Mouse (Mus musculus): ENCODE results near the gene Prmt9.
A peak's percentile ranks its signal among the peaks of the same experiment; 100 is the strongest.

Gene Prmt9

GRCm38 (mm10) chr8:77549121-77549706 lies at the start of gene Prmt9:
Gene Prmt9 (plus strand): TSS chr8:77549397.
- DNase-seq (ENCODE audit: extremely low spot score, low spot score), result peak; percentile 89

DNA sequence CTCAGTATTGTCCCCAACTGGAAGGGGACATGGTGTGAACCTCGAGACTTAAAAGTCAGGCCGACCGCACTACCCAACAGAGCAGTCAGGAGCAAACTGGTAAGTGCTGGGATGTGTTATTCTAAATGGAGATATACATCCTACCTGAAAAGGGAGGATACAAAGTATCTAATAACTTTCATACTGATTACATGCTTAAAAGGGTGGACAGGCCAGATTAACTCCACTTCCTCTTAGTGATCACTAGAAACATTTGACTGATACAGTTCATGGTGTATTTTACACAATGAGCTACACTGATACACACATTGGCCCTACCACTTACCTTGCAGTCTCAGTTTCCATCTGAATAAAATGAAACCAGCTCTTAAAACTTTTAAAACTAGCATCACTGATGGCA lies 48.9 kb upstream of the Prmt9 start:
- no peak for DNase-seq (ENCODE audit: extremely low spot score, low spot score)

DNA sequence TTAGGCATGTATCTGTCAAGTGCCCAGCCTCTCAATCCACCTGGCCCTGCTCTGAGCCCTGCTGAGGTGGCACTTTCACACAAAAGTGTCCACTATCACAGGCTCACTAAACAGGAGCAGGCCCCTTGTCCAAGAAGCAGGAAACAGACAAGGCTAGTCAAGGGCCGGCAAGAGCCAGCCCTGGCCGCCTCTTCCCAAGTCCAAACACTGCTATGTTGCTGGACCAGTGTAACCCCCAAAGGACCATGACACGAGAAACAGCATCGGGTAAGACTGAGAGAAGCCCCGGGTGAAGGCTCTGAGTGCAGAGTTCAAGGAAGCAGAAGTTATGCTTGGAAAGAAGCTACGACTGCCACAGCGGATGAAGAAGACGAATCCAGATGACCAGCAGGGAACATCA lies 48.1 kb upstream of the Prmt9 start:
- no peak for DNase-seq (ENCODE audit: extremely low spot score, low spot score)

DNA sequence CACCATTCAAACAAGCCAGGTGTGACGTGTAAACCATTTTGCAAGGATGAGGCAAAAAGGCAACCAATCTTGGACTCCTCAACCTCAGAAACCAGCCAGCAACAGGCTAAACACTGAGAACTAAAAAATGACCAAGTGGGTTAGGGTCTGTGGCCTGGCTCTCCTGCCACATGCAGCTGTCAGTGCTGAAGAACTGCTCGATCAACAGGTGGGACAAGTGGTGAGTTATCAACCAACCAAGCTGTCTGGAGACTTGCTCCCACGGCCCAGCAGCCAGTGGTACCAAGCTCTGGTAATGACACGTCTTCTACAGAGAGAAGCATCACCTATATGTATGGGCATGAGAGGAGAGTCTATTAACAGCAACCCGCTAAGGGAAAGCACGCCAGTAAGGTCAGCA lies 46.6 kb upstream of the Prmt9 start:
- DNase-seq (ENCODE audit: extremely low spot score, low spot score), result no peak

DNA sequence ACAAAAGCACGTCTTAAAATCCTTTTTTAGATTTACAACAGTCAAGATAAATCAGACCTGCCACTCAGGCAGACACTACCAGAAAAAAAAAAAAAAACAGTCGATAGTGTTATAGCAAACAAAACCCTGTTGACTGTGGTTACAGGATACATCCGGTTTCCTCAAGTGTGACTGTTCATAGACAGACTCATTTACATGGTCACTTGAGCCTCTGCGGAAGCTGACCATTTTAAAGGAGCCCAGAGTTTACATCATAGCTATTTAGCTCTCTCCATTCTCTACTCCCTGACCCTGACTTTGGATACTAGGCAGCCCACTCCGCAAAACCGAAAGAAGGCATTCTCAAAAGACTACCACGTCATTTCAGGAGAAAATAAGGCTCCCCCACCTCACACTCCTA lies 42.7 kb upstream of the Prmt9 start:
- no peak for DNase-seq (ENCODE audit: extremely low spot score, low spot score)

GRCm38 (mm10) chr8:77507510-77508035 lies 41.6 kb upstream of the Prmt9 start:
- no peak for DNase-seq (ENCODE audit: extremely low spot score, low spot score)

- DNase-seq (ENCODE audit: extremely low spot score, low spot score), result no peak
Measured at GRCm38 (mm10) chr8:77509044-77509443, 40.2 kb upstream of the Prmt9 start.

DNA sequence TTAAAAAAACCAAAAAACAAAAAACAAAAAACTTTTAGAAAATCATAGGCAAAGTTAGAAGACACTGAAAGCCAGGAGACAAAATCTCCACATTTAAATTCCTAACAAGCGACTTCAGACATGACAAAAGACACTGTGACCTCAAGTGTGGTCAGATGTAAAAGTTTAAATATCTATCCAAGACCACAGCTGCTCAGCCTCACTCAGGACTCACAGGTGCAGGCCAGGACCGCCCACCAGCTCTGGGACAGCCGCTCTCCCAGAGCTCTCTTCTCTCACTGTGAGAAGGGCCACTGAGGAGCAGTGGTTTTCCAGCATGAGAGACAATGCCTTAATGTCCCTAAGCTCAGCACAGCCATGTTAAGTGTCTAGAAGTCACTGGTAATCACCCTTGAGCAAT lies 38.8 kb upstream of the Prmt9 start:
- no peak for DNase-seq (ENCODE audit: extremely low spot score, low spot score)

GRCm38 (mm10) chr8:77511750-77512493 lies 37.3 kb upstream of the Prmt9 start:
- no peak for DNase-seq (ENCODE audit: extremely low spot score, low spot score)

- DNase-seq (ENCODE audit: extremely low spot score, low spot score), result no peak
Measured at GRCm38 (mm10) chr8:77515201-77515600, 34.0 kb upstream of the Prmt9 start.

GRCm38 (mm10) chr8:77515786-77516185 lies 33.4 kb upstream of the Prmt9 start:
- no peak for DNase-seq (ENCODE audit: extremely low spot score, low spot score)

GRCm38 (mm10) chr8:77516845-77517244 lies 32.4 kb upstream of the Prmt9 start:
- peak; percentile 45 for DNase-seq (ENCODE audit: extremely low spot score, low spot score)

GRCm38 (mm10) chr8:77517301-77518200 lies 31.6 kb upstream of the Prmt9 start, which contains the start of gene Arhgap10:
Gene Arhgap10 (minus strand): TSS chr8:77517953.
- peak; percentile 87 for DNase-seq (ENCODE audit: extremely low spot score, low spot score)

DNA sequence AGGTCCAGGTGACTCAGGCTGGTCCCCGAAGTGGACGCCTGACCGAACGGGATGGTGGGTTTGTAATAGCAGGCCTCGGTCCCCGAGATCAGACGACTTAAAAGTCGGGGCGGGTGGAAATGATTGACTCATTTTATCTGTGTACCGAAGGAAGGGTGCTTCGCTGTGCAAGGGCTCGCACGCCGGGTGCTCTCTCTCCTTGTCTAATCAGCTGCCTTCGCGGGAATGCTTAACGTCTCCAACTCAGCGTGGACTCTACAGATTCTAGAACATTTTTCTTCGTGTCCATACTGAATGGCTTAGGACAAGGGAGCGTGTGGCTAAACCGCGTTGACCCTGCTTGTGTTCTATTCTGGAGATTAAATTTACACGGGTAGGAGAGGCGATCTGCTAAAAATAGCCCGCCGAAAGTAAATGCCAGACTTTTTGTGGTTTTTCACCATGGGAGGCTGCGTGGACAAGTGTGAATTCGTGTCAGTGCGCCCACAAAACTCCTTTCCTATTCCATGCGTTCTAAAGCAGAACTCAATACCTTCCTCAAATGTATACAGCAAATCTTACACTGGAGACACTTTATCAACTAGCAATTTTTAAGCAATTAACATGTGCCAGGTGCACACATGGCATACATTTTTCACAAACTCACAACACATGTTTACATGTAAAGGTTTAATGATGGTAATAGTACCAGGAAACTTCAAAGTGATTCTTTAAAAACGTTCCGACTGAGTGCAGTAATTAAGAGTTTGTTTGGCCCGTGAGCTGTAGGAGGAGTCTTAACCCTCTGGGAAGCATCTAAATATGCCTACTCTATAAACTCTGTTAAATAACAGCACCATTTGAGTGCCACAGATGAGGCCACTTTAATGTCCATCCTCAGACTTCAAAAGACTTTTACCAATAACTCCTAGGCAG lies 30.7 kb upstream of the Prmt9 start:
- DNase-seq (ENCODE audit: extremely low spot score, low spot score), result no peak

DNA sequence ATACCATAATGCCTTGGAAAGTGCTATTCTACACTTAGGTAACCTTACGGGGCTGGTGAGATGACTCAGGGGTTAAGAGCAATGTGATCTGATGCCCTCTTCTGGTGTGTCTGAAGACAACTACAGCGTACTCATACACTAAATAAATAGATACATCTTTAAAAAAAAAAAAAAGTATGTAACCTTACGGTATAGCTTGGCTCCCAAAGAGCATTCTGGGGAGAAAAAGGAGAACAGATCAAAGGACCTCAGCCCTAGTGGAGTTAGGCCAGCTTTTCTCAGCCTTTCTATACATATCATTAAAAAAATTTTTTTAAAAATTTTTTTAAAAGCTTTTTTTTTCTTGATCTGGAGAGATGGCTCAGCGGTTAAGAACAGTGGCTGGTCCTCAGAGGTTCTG lies 28.6 kb upstream of the Prmt9 start:
- DNase-seq (ENCODE audit: extremely low spot score, low spot score), result no peak

GRCm38 (mm10) chr8:77521028-77521785 lies 28.0 kb upstream of the Prmt9 start:
- no peak for DNase-seq (ENCODE audit: extremely low spot score, low spot score)

DNA sequence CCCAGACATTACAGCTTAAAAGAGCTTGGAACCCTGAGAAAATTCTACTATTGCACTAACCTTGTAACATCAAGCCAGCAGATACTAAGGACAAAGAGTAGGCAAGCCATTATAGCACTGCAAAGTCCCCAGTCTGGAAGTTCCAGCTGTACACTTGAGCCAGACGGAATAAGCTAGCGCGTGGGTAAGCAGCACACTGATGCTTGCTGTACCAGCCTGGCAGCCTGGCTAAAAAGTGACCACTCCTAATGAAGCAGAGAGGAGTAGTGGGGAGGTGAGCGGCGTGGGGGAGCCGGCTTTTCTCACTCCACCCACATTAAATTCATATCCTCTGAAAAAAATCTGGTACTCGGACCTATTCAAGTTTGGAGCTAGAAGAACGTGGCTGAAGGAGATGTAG lies 26.2 kb upstream of the Prmt9 start:
- no peak for DNase-seq (ENCODE audit: extremely low spot score, low spot score)

DNA sequence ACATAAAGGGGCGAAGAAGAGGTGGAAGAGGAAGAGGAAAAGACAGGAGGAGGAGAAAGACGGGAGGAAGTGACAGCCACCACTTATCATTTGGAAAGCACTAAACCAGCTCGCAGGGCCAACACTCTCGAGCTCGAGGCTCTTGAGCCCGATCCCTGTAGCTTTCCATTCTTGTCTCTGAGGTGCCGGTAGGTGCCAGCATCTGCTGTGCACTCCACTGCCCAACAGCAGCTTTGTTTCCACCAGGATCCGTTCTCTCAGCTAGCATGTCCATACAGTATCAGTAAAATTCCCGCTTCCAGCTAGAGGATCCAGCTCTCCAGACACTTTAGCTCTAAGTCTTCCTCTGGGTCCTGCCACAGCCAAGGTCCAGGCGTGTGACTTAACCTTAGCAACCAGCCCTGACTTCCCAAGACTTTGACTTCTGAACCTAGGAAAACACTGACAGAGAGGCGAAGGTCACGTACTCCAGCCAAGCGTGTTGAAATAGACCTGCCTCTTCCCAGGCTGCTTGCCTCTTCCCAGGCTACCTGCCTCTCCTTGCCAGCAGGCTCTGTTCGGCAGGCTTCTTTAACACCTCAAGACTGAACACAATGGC lies 25.1 kb upstream of the Prmt9 start:
- DNase-seq (ENCODE audit: extremely low spot score, low spot score), result no peak

- no peak for DNase-seq (ENCODE audit: extremely low spot score, low spot score)
Measured at GRCm38 (mm10) chr8:77524906-77525305, 24.3 kb upstream of the Prmt9 start.

DNA sequence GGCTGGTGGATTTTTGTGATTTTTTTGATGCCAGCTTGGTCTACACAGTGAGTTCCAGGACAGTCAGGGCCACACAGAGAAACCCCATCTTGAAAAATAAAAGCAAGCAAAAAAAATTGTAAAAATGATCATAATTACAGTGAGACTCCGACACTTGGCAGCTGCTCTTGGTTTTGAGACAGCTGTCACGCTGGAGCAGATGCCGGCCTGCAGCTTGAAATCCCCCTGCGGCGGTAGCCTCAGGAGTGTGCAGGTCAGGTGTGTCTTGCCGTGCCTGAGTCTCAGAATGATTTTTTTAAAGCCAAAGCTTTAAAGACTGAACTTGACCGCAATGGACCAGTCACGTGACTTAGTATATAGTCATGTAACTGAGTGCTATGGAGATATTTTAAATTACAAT lies 23.1 kb upstream of the Prmt9 start:
- no peak for DNase-seq (ENCODE audit: extremely low spot score, low spot score)
